In genomic region chr14:61647881-61648684, GRCm38 (mm10) we compare ENCODE assay signal across 8 mouse cellular contexts. TPM values are rescaled to one million over a fixed set of nuclear protein-coding genes. Genes with fewer than 3 reads are reported as not detected.
DNase-seq lines count a peak whose midpoint lies in the region; ATAC-seq and TF ChIP-seq lines count a peak whose summit lies in the region.

No protein-coding gene starts in this region.

- peak overlapping the region; percentile 88 for H3K4me2 ChIP-seq in hindbrain, postnatal 0 days (ENCODE audit: low read depth, low read length)
- H3K4me2 ChIP-seq in limb, embryonic 15.5 days: peak overlapping the region; percentile 64
- peak overlapping the region; percentile 94 for H3K4me2 ChIP-seq in midbrain, embryonic 14.5 days (ENCODE audit: low read length)

- peak overlapping the region; percentile 85 for H3K27ac ChIP-seq in hindbrain, postnatal 0 days
- H3K27ac ChIP-seq in limb, embryonic 15.5 days: peak overlapping the region; percentile 96
- H3K27ac ChIP-seq in midbrain, embryonic 14.5 days (replicated peaks; ENCODE audit: low read depth, low read length): peak overlapping the region; percentile 89

- H3K4me1 ChIP-seq in hindbrain, postnatal 0 days (ENCODE audit: insufficient read depth, low read length): peaks cover 4% of the 10 kb centered on the region; the same call in 1 of the 2 replicates
- H3K4me1 ChIP-seq in limb, embryonic 15.5 days: 0 out of 2 replicates have a peak, but pooled peaks cover 3% of the 10 kb centered on the region
- H3K4me1 ChIP-seq in midbrain, embryonic 14.5 days (ENCODE audit: control insufficient read depth, insufficient read depth, low read length): no peaks in the 10 kb centered on the region

- peak overlapping the region; percentile 75 for H3K9ac ChIP-seq in hindbrain, postnatal 0 days (replicated peaks; ENCODE audit: low read length)
- H3K9ac ChIP-seq in limb, embryonic 15.5 days: peak overlapping the region; percentile 84
- H3K9ac ChIP-seq in midbrain, embryonic 14.5 days (replicated peaks; ENCODE audit: low read length): peak overlapping the region; percentile 71

- 0 out of 2 replicates have a peak, but pooled peaks have one; percentile 16 for ATAC-seq in frontal cortex, adult (ENCODE audit: low TSS enrichment)
- peak; percentile 68 for ATAC-seq in hindbrain, postnatal 0 days
- peak; percentile 71 for ATAC-seq in limb, embryonic 15.5 days (ENCODE audit: insufficient number of reproducible peaks, low FRiP score, low TSS enrichment, low read depth)
- ATAC-seq in midbrain, embryonic 14.5 days (ENCODE audit: low FRiP score, low TSS enrichment): peak; percentile 75

- under 1% methylated on average over 70 of the region's 95 CpGs for WGBS in hindbrain, postnatal 0 days
- under 1% methylated on average over 83 of the region's 95 CpGs for WGBS in limb, embryonic 15.5 days
- under 1% methylated on average over 95 of the region's 95 CpGs for WGBS in midbrain, embryonic 14.5 days

- H3K27me3 ChIP-seq in hindbrain, postnatal 0 days (ENCODE audit: insufficient read depth, low read length): no peaks in the 10 kb centered on the region
- no peaks in the 10 kb centered on the region for H3K27me3 ChIP-seq in limb, embryonic 15.5 days
- H3K27me3 ChIP-seq in midbrain, embryonic 14.5 days (ENCODE audit: control insufficient read depth, insufficient read depth, low read length): no peaks in the 10 kb centered on the region

- no peak for DNase-seq in frontal cortex, adult 2 months (ENCODE audit: extremely low spot score in 1 of 2, low spot score in 1 of 2)
- peak; percentile 27 for DNase-seq in cerebellum, adult 8-10 months
- DNase-seq in frontal cortex, postnatal 36 days (ENCODE audit: low spot score in 2 of 2): peak; percentile 4 to 12
- peak; percentile 47 for DNase-seq in hindbrain, postnatal 0 days (ENCODE audit: low spot score)
- peak; percentile 66 for DNase-seq in midbrain, embryonic 14.5 days
- peak; percentile 72 to 88 for DNase-seq in spleen, postnatal 4 days (ENCODE audit: low spot score in 2 of 2)

- TF ChIP-seq CTCF in hindbrain, postnatal 0 days (IDR thresholded peaks at IDR 0.05; ENCODE audit: low read depth): no peak

- H3K36me3 ChIP-seq in hindbrain, postnatal 0 days (ENCODE audit: insufficient read depth, low read length): no peaks in the 10 kb centered on the region
- H3K36me3 ChIP-seq in limb, embryonic 15.5 days: no peaks in the 10 kb centered on the region
- H3K36me3 ChIP-seq in midbrain, embryonic 14.5 days (ENCODE audit: control insufficient read depth, insufficient read depth, low read length): no peaks in the 10 kb centered on the region

- H3K9me3 ChIP-seq in hindbrain, postnatal 0 days (ENCODE audit: low read length): no peaks in the 10 kb centered on the region
- no peaks in the 10 kb centered on the region for H3K9me3 ChIP-seq in limb, embryonic 15.5 days
- no peaks in the 10 kb centered on the region for H3K9me3 ChIP-seq in midbrain, embryonic 14.5 days (ENCODE audit: control insufficient read depth, low read length)

- peak overlapping the region; percentile 89 for H3K4me3 ChIP-seq in hindbrain, postnatal 0 days (ENCODE audit: low read length)
- H3K4me3 ChIP-seq in limb, embryonic 15.5 days: peak overlapping the region; percentile 81
- peak overlapping the region; percentile 90 for H3K4me3 ChIP-seq in midbrain, embryonic 14.5 days (replicated peaks; ENCODE audit: low read depth, low read length)

RNA-seq across cellular contexts. Expression of gene Kcnrg, which starts 40.8 kb away (rescaled TPM):
- 0.42 and 0.58 TPM in 2 replicates for polyA plus RNA-seq in frontal cortex, adult 2 months (2012; rRNA removed)
- 1.2 and 2.5 TPM in 2 replicates for total RNA-seq in hindbrain, postnatal 0 days (2014; rRNA removed)
- 1.5 TPM in 2 replicates for polyA plus RNA-seq in hindbrain, postnatal 0 days (2015; fragmentation: Nextera tagmentation; extraction: Ambion mirVana)
- 0.79 and 0.96 TPM in 2 replicates for polyA plus RNA-seq in limb, embryonic 15.5 days (2015; fragmentation: Nextera tagmentation; extraction: Ambion mirVana)
- 2.9 and 4.3 TPM in 2 replicates for polyA plus RNA-seq in midbrain, embryonic 14.5 days (2014; fragmentation: Nextera tagmentation; extraction: Ambion mirVana)

RNA-seq across cellular contexts. Expression of gene Trim13, which starts 50.0 kb away (rescaled TPM):
- 10.2 and 11.0 TPM in 2 replicates for polyA plus RNA-seq in frontal cortex, adult 2 months (2012; rRNA removed)
- total RNA-seq in hindbrain, postnatal 0 days (2014; rRNA removed): 8.5 and 13.1 TPM in 2 replicates
- 28.1 and 28.6 TPM in 2 replicates for polyA plus RNA-seq in hindbrain, postnatal 0 days (2015; fragmentation: Nextera tagmentation; extraction: Ambion mirVana)
- polyA plus RNA-seq in limb, embryonic 15.5 days (2015; fragmentation: Nextera tagmentation; extraction: Ambion mirVana): 21.2 and 21.4 TPM in 2 replicates
- polyA plus RNA-seq in midbrain, embryonic 14.5 days (2014; fragmentation: Nextera tagmentation; extraction: Ambion mirVana): 50.8 and 59.9 TPM in 2 replicates

Comparison
In these comparisons a context has a peak if more than half of its experiments do, and no peak if none do; other contexts are left out.
1. DNase-seq: peak in cerebellum, adult 8-10 months (single experiment), frontal cortex, postnatal 36 days (2 of 2), hindbrain, postnatal 0 days (single experiment), midbrain, embryonic 14.5 days (single experiment) and spleen, postnatal 4 days (2 of 2); none in frontal cortex, adult 2 months (0 of 2).
2. ATAC-seq: peak in every context shown above with its lines; median percentile 75 in midbrain, embryonic 14.5 days; 71 in limb, embryonic 15.5 days; 68 in hindbrain, postnatal 0 days; 16 in frontal cortex, adult.
3. Peak in every context shown above with its lines, with median percentiles within 50 percentile points of each other: H3K27ac ChIP-seq, H3K4me2 ChIP-seq, H3K4me3 ChIP-seq and H3K9ac ChIP-seq.